Mouse (Mus musculus) neural tube, embryonic 10.5 days (tissue): ENCODE measurements around the gene Bbs9.

Experiments
- DNase-seq: peaks from one replicate; pipeline ENCODE4 v3.0.0-alpha.2; 2017; ENCODE audit warnings: low spot score; ENCODE audit errors: extremely low spot score

The Bbs9 gene

GRCm38 (mm10) chr9:22789380-22790168, 314.1 kb downstream of the Bbs9 start:
- DNase-seq = no peak

- DNase-seq = no peak
Observed at GRCm38 (mm10) chr9:22791208-22791607, 315.7 kb downstream of the Bbs9 start.

- no peak for DNase-seq
Observed at GRCm38 (mm10) chr9:22791750-22792149, 316.2 kb downstream of the Bbs9 start.

GRCm38 (mm10) chr9:22793698-22794097, 318.2 kb downstream of the Bbs9 start:
- no peak for DNase-seq

GRCm38 (mm10) chr9:22800675-22801074, 325.2 kb downstream of the Bbs9 start:
- no peak for DNase-seq

- no peak for DNase-seq
Observed at GRCm38 (mm10) chr9:22805981-22806380, 330.5 kb downstream of the Bbs9 start.

- DNase-seq = no peak
Observed at GRCm38 (mm10) chr9:22806494-22806893, 331.0 kb downstream of the Bbs9 start.

GRCm38 (mm10) chr9:22807693-22808092, 332.2 kb downstream of the Bbs9 start:
- DNase-seq = no peak

GRCm38 (mm10) chr9:22809621-22810126, 334.2 kb downstream of the Bbs9 start:
- no peak for DNase-seq

- DNase-seq = no peak
Observed at GRCm38 (mm10) chr9:22810454-22810853, 334.9 kb downstream of the Bbs9 start.

- DNase-seq = no peak
Observed at GRCm38 (mm10) chr9:22811931-22812330, 336.4 kb downstream of the Bbs9 start.

- no peak for DNase-seq
Observed at GRCm38 (mm10) chr9:22814407-22815092, 339.0 kb downstream of the Bbs9 start.

- DNase-seq = no peak
Observed at GRCm38 (mm10) chr9:22815093-22815458, 339.6 kb downstream of the Bbs9 start.

GRCm38 (mm10) chr9:22819539-22819938, 344.0 kb downstream of the Bbs9 start:
- DNase-seq = no peak

- DNase-seq = no peak
Observed at GRCm38 (mm10) chr9:22820646-22821185, 345.2 kb downstream of the Bbs9 start.

- DNase-seq = no peak
Observed at GRCm38 (mm10) chr9:22822770-22823169, 347.3 kb downstream of the Bbs9 start.

- DNase-seq = no peak
Observed at GRCm38 (mm10) chr9:22823856-22824255, 348.3 kb downstream of the Bbs9 start.

- no peak for DNase-seq
Observed at GRCm38 (mm10) chr9:22824910-22825309, 349.4 kb downstream of the Bbs9 start.

GRCm38 (mm10) chr9:22826571-22826990, 351.1 kb downstream of the Bbs9 start:
- no peak for DNase-seq

- DNase-seq = no peak
Observed at GRCm38 (mm10) chr9:22827176-22827770, 351.8 kb downstream of the Bbs9 start.

GRCm38 (mm10) chr9:22829212-22829960, 353.9 kb downstream of the Bbs9 start:
- DNase-seq = no peak
